Mouse (Mus musculus) kidney, adult 11 months (tissue): ENCODE measurements at regions not wholly inside any gene's neighbourhood (a gene's known extent, or its start where the extent isn't known, plus 50 kb on each side); places are given as distances from the start of the nearest gene placed in this dataset.

Source experiments
- DNase-seq: peaks from one replicate; pipeline ENCODE4 v3.0.0; 2022

DNA sequence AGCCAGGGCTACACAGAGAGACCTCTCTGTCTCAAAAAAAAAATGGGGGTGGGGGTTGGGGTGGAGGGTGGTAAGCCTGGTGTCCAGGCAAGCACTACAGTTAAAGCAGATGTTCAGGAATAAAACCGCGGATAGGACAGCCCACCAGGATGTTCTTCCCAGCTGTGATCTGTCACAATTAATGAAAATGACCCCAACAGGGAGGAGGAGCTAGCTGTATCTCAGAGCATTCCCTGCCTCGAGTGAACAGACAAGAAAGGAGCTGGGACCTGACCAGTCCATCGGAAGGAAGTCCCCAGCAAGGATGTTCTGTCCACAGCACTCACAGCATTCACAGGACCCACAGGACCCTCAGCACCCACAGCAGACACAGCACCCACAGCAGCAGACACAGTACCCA is 80.4 kb downstream of the Utp6 start:
- DNase-seq = no peak

DNA sequence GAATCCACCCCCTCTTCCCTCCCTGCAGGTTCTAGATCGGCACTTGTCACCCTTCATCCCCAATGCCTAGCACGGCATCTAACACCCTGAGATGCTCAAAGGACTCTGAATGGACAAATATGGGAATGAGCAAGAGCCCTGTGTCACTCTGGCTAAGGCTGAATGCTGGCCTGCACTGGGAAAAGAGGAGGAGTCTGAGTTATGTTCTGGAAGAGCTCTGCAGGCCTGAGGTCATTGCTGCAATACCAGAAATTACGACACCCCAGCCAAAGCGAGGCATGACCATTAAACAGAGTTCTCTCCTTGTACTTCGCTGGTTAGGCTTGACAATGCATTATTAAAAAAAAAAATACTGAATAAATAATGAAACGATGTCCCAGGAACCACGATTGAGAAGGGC is 84.1 kb downstream of the Utp6 start:
- DNase-seq = no peak

DNA sequence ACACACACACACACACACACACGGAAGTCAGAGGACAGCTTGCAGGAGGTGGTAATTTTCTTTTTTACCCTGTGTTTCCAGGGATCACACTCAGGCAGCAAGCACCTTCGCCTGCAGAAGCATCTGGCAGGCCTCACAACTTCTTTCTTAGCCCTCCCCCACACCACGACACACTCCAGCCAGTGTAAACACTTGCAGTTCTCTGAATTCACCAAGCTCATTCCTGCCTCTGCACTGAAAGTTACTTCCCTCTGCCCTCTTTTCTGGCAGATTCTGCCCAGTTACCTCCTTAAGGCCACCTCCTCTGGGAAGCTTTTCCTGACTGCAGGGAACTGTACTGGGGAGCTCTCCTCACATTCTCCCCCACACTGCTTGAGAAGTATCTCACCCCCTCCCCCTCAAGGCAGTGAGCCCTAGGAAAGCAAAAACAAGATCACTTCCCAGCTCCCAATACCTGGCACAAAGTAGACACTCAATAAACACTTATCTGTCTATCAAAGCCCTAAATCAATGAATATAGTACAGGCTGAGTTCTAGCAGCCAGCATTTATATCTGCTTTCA is 84.9 kb downstream of the Utp6 start:
- no peak for DNase-seq

GRCm38 (mm10) chr11:79871783-79872628 is 90.2 kb downstream of the Utp6 start:
- no peak for DNase-seq

- DNase-seq = peak; percentile 44
Measured at GRCm38 (mm10) chr11:79870189-79870588, 92.0 kb downstream of the Utp6 start.

DNA sequence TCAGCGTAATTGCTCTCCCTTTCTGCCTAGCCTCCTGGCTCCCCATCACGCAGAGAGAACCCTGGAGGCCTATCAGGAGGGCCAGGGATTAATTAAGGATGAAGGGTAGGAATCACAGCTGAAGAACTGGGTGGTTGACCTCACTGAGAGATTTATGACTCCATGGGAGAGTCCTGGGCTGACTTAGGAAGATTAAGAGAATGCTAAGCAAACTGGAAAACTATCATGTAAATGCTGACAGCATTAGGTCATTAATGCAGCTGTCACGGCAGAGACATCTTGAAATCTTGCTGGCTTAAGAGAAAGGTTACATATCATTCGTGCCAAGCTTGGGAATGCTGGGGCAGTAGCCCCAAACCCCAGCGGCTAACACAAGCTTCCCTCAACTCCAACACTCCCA is 93.2 kb downstream of the Utp6 start:
- DNase-seq = no peak

DNA sequence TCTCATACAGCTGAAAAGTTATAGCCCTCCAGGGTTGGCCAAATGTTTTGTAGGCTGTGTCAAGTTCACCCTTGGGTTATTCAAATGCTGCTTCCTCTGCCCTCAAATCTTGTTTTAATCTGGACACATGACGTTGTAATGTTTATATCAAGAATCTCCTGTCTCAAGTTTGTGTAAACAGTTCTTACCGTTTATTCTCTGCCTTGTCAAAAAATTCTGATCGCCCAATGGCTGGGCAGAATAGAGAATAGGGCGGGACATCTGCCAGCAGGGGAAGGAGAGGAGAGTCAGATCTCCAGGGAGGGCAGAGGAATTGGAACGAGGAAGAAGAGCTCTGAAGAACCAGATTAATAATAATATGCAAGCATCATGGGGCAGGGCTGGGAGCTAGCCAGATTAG is 97.4 kb downstream of the Utp6 start:
- DNase-seq = no peak

- peak; percentile 65 for DNase-seq
Measured at GRCm38 (mm10) chr11:79863487-79864175, 98.6 kb downstream of the Utp6 start.

DNA sequence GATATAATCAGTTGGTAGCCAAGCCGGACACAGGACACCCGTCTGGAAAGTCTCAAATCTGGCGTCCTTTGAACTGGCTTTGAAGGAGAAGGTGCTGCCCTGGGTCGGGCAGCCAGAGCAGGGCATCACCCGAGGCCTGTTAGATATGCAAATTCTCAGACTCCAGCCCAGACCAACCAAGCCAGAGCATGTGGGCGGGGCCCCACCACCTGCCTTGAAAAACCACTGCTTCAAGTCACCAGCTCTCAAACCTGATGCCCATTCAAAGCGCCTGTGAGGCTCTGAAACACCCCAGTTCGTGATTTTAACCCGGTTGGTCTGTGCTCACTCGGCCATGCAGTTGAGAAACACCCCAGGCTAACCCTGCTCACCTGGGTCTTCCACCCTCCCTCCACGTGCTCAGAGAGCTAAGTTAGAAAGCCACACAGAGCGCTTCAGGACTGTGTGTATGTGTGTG is 101.6 kb downstream of the Utp6 start:
- DNase-seq = peak; percentile 69

DNA sequence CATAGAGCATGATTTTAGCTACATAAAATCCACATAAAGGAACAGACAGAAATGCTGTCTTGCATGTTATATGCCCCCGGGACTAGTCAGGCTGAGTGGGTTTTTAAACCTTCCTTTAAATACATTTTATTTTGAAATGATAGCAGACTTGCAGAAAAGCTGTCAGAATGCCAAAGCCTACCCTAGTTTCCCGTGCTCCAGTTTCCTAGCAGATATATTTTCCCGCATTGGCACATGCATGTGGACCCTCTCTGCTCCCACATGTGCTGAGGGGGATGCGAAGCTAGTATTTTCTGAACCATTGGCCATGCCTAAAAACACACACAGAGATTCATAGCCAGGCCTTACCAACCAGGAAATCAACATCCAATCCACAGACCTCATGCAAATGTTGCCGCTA is 105.8 kb downstream of the Utp6 start:
- no peak for DNase-seq

DNA sequence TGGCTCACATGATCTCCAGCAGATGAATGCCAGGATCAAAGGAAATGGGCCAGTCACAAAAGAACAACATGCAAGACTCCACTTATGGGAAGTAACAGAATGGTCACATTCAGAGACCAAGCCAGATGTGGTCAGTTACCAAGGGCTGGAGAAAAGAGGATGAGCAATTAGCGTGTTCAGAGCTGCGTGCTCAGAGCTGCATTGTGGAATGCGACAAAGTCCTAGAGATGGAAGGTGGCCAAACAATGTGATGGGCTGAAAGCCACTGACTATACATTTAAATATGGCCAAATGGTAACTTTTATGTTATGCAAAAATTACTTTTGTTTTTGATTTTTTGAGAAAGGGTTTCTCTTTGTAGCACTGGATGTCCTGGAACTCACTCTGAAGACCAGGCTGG is 112.6 kb downstream of the Utp6 start:
- DNase-seq = no peak

GRCm38 (mm10) chr11:79844436-79844835 is 117.8 kb downstream of the Utp6 start:
- no peak for DNase-seq

DNA sequence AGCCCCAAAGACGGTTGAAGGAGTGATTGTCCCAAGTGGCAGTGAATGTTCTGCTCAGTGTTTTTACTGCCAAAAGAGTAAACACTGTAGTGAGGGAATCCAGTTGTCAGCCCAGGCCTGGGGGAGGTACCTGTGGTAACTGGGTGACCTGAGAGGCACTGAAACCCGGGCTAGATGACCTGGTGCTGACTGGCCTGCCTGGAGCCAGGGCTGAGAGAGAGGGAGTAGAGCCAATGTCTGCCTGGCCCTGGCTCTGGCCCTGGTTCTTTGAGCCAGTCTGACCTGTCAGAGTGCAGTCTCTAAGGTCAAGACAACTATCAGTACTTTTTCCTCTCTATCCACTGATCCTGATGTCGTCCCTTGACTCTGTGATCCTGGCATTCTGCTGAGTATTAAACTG is 119.2 kb downstream of the Utp6 start:
- no peak for DNase-seq

- no peak for DNase-seq
Measured at GRCm38 (mm10) chr11:79839973-79840372, 122.2 kb downstream of the Utp6 start.

- DNase-seq = no peak
Measured at GRCm38 (mm10) chr11:79838051-79838450, 124.1 kb downstream of the Utp6 start.

GRCm38 (mm10) chr11:79837076-79837990 is 124.9 kb downstream of the Utp6 start:
- peak; percentile 72 for DNase-seq

DNA sequence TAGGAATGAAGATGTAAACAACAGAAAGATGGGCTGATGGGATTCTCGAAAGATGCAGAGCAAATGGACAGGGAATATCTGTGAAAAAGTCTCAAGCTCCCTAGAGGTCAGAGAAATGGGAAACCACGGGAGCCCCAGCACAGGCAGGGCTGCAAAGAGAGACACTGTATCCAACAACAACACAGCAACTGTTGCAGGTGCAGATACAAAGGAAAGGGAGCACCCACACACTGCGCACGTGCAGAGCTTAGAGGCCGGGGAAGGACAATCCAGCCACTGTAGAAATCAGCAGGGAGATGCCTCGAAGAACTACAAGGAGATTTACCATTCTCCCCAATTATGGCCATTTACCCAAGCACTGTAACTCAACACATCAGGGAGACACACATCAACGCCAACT is 126.3 kb downstream of the Utp6 start:
- no peak for DNase-seq

DNA sequence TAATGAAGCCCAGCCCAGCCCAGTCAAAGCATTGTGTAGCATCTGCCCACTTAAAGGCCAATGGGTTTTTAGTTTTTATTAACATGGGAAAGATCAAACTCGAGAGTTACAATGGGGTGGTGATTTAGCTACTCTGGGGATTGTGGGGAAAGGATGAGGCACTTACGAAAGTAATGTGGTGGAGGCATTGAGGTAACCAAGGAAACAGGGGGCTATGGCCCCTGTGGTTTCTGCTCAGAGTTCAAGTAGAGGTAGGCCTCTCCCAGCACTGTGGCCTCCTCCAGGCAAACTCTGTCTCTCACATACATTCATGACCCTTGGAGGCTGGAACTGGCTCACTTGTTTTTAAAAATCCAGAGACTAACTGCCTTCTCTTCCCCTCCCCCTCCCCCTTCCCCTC is 128.4 kb downstream of the Utp6 start:
- no peak for DNase-seq

GRCm38 (mm10) chr11:79831591-79832320 is 130.4 kb downstream of the Utp6 start:
- DNase-seq = no peak

DNA sequence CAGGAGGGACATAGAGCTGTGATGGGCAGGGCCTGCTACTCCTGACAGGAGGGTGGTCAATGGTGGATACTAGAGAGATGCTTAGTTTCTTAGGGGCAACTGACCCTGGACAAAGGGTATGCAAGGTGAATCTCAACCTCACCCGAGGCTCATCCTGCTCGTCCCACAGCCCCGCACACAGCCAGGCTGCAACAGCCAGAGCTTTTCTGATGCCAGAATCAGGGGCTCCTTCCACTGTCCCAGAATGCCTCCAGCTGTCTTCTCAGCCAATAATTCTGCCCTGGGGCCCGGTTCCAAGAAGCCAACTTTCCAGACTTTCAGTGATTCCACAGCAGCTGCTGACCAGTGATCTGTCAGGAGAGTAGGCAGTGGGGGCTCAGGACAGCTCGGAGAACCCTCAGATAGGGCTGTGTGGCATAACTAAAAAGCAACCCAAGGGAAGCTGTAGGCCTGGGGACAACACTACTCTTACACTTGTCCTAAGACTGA is 131.6 kb downstream of the Utp6 start:
- no peak for DNase-seq

GRCm38 (mm10) chr11:79827034-79827433 is 135.2 kb downstream of the Utp6 start:
- DNase-seq = no peak

- DNase-seq = no peak
Measured at GRCm38 (mm10) chr11:79825881-79826280, 136.3 kb downstream of the Utp6 start.
